ENCODE assay signal across 21 mouse cellular contexts in genomic region chr16:48620510-48620909, GRCm38 (mm10).
DNase-seq lines count a peak whose midpoint lies in the region; ATAC-seq and TF ChIP-seq lines count a peak whose summit lies in the region.
"Had no signal": no experiment of that assay in that cellular context is flagged by ENCODE, and none has a peak within 500 bp of the region (broad histone marks: within the 10 kb centered on the region; RNA-seq: fewer than 3 reads in every experiment).

No protein-coding gene starts in this region.

- H3K27ac ChIP-seq in limb, embryonic 12.5 days = no peak overlapping the region
- H3K27ac ChIP-seq in limb, embryonic 10.5 days = no peak overlapping the region
- peak overlapping the region; percentile 71 for H3K27ac ChIP-seq in embryonic fibroblast, embryonic 13.5 days (ENCODE audit: insufficient read depth, low read length)
- no peak overlapping the region for H3K27ac ChIP-seq in kidney, adult 2 months (ENCODE audit: insufficient read depth, low read depth, low read length)
- H3K27ac ChIP-seq: embryonic facial prominence, embryonic 12.5 days; forebrain, embryonic 15.5 days; heart, adult 2 months; heart, embryonic 15.5 days; hindbrain, embryonic 13.5 days; hindbrain, postnatal 0 days had no signal

- ATAC-seq in limb, embryonic 12.5 days (ENCODE audit: insufficient number of reproducible peaks, insufficient read depth, low FRiP score, low TSS enrichment, low read depth) = peak; percentile 68; the same call in 1 of the 2 replicates
- ATAC-seq: forebrain, embryonic 15.5 days; hindbrain, postnatal 0 days had no signal

- no peak for TF ChIP-seq CTCF in brain, embryonic 14.5 days (IDR thresholded peaks at IDR 0.05; ENCODE audit: borderline replicate concordance, extremely low read depth, insufficient read depth, insufficient read length)
- no peak for TF ChIP-seq CTCF in embryonic fibroblast, embryonic 13.5 days (IDR thresholded peaks at IDR 0.05; ENCODE audit: borderline replicate concordance, insufficient read depth, low read length)
- no peak for TF ChIP-seq CTCF in kidney, adult 2 months (conservative IDR thresholded peaks at IDR 0.05; ENCODE audit: insufficient read depth, insufficient read length, low read depth, low read length)

- no peak for DNase-seq in limb, embryonic 10.5 days (ENCODE audit: low spot score)
- DNase-seq in brain, embryonic 14.5 days (ENCODE audit: low read depth) = peak; percentile 15
- peak; percentile 6 for DNase-seq in retina, postnatal 1 day
- DNase-seq in kidney, adult 2 months = no peak
- DNase-seq in urinary bladder, postnatal 10 days (ENCODE audit: low spot score) = no peak
- DNase-seq: adrenal gland, adult 8-10 months; adrenal gland, postnatal 36 days; cerebellum, adult 11 months; cerebellum, adult 8-10 months; cerebellum, postnatal 25 days; gastrocnemius, postnatal 10 days; heart, adult 2 months; heart, postnatal 14 days had no signal

- TF ChIP-seq POLR2A in brain, embryonic 14.5 days (IDR thresholded peaks at IDR 0.05; ENCODE audit: borderline replicate concordance, extremely low read depth, insufficient read depth, insufficient read length, poor library complexity, severe bottlenecking) = no peak
- no peak for TF ChIP-seq POLR2A in embryonic fibroblast, embryonic 13.5 days (IDR thresholded peaks at IDR 0.05; ENCODE audit: low read depth, low read length)
- no peak for TF ChIP-seq POLR2A in kidney, adult 2 months (IDR thresholded peaks at IDR 0.05; ENCODE audit: low read depth, low read length)

- 23% methylated on average over 8 of the region's 8 CpGs for WGBS in limb, embryonic 12.5 days
- 57% methylated on average over 8 of the region's 8 CpGs for WGBS in limb, embryonic 10.5 days
- 37% methylated on average over 8 of the region's 8 CpGs for WGBS in kidney, adult 2 months

- no peak overlapping the region for H3K9ac ChIP-seq in limb, embryonic 12.5 days (replicated peaks)
- H3K9ac ChIP-seq: embryonic facial prominence, embryonic 12.5 days; forebrain, embryonic 15.5 days; heart, embryonic 15.5 days; hindbrain, embryonic 13.5 days had no signal

- H3K4me1 ChIP-seq in limb, embryonic 12.5 days (replicated peaks) = no peaks in the 10 kb centered on the region; the same call in 1 of the 2 replicates
- peaks cover 7% of the 10 kb centered on the region for H3K4me1 ChIP-seq in limb, embryonic 10.5 days
- no peaks in the 10 kb centered on the region for H3K4me1 ChIP-seq in embryonic fibroblast, embryonic 13.5 days (ENCODE audit: control insufficient read depth, insufficient read depth, low read length)
- no peaks in the 10 kb centered on the region for H3K4me1 ChIP-seq in kidney, adult 2 months (ENCODE audit: control insufficient read depth, insufficient read depth, low read length)
- H3K4me1 ChIP-seq: embryonic facial prominence, embryonic 12.5 days; forebrain, embryonic 15.5 days; heart, embryonic 15.5 days; hindbrain, embryonic 13.5 days had no signal

- H3K4me3 ChIP-seq in limb, embryonic 12.5 days (replicated peaks) = no peak overlapping the region
- no peak overlapping the region for H3K4me3 ChIP-seq in limb, embryonic 10.5 days
- H3K4me3 ChIP-seq in embryonic fibroblast, embryonic 13.5 days (ENCODE audit: insufficient read depth, low read length) = no peak overlapping the region
- no peak overlapping the region for H3K4me3 ChIP-seq in kidney, adult 2 months (ENCODE audit: insufficient read depth, low read depth, low read length)
- H3K4me3 ChIP-seq: embryonic facial prominence, embryonic 12.5 days; forebrain, embryonic 15.5 days; heart, adult 2 months; heart, embryonic 15.5 days; hindbrain, embryonic 13.5 days had no signal

- H3K9me3 ChIP-seq in limb, embryonic 12.5 days = no peaks in the 10 kb centered on the region
- H3K9me3 ChIP-seq in limb, embryonic 10.5 days (replicated peaks) = no peaks in the 10 kb centered on the region
- H3K9me3 ChIP-seq: embryonic facial prominence, embryonic 12.5 days; forebrain, embryonic 15.5 days; heart, embryonic 15.5 days; hindbrain, embryonic 13.5 days had no signal

- no peaks in the 10 kb centered on the region for H3K27me3 ChIP-seq in limb, embryonic 12.5 days
- no peaks in the 10 kb centered on the region for H3K27me3 ChIP-seq in limb, embryonic 10.5 days (ENCODE audit: low read depth, poor library complexity, severe bottlenecking)
- no peaks in the 10 kb centered on the region for H3K27me3 ChIP-seq in kidney, adult 2 months (replicated peaks; ENCODE audit: control insufficient read depth, insufficient read depth, low read length)
- H3K27me3 ChIP-seq: embryonic facial prominence, embryonic 12.5 days; forebrain, embryonic 15.5 days; heart, embryonic 15.5 days; hindbrain, embryonic 13.5 days had no signal

- no peak overlapping the region for H3K4me2 ChIP-seq in limb, embryonic 12.5 days
- H3K4me2 ChIP-seq: embryonic facial prominence, embryonic 12.5 days; forebrain, embryonic 15.5 days; heart, embryonic 11.5 days; heart, embryonic 15.5 days; hindbrain, embryonic 13.5 days had no signal

- no peaks in the 10 kb centered on the region for H3K36me3 ChIP-seq in limb, embryonic 12.5 days
- H3K36me3 ChIP-seq in limb, embryonic 10.5 days = no peaks in the 10 kb centered on the region
- H3K36me3 ChIP-seq in kidney, adult 2 months (ENCODE audit: control insufficient read depth, insufficient read depth, low read length) = no peaks in the 10 kb centered on the region
- H3K36me3 ChIP-seq: embryonic facial prominence, embryonic 12.5 days; forebrain, embryonic 15.5 days; heart, embryonic 15.5 days; hindbrain, embryonic 13.5 days had no signal

Comparison
In these comparisons a context has a peak if more than half of its experiments do, and no peak if none do; other contexts are left out.
1. DNase-seq: peak in brain, embryonic 14.5 days (single experiment) and retina, postnatal 1 day (single experiment); none in limb, embryonic 10.5 days (single experiment), kidney, adult 2 months (single experiment) and urinary bladder, postnatal 10 days (single experiment).